Mouse (Mus musculus): Measurements from ENCODE around the gene Ccdc57. TPM values are rescaled to one million over a fixed set of nuclear protein-coding genes. Genes with fewer than 3 reads are reported as not detected.

Ccdc57 gene
- polyA plus RNA-seq, 1 experiment from 2014 or later = 1.1 TPM

GRCm38 (mm10) chr11:120904561-120904960 is 28.1 kb downstream of the Ccdc57 start:
- Histone ChIP-seq H3K36me3 (ENCODE audit: control insufficient read depth, insufficient read depth, low read length) (no peaks in the 10 kb centered on the region), H3K27ac (replicated peaks) (no peak overlapping the region), H3K4me2 (replicated peaks; ENCODE audit: low read depth) (no peak overlapping the region), H3K4me1 (replicated peaks; ENCODE audit: control insufficient read depth, insufficient read depth) (no peaks in the 10 kb centered on the region), H3K27me3 (ENCODE audit: control insufficient read depth, insufficient read depth, low read length) (no peaks in the 10 kb centered on the region), H3K9me3 (ENCODE audit: control insufficient read depth, low read length) (no peaks in the 10 kb centered on the region), H3K4me3 (ENCODE audit: low read depth, low read length) (no peak overlapping the region), H3K9ac (ENCODE audit: low read length) (no peak overlapping the region)
- no peak for TF ChIP-seq CTCF (IDR thresholded peaks at IDR 0.05; ENCODE audit: low read depth)
- TF ChIP-seq EP300 (optimal IDR thresholded peaks at IDR 0.05) = no peak
- no peak for DNase-seq (ENCODE audit: low spot score)
- ATAC-seq (ENCODE audit: low FRiP score, low TSS enrichment) = no peak
- WGBS = 97% methylated on average over 3 of the region's 3 CpGs

GRCm38 (mm10) chr11:120903159-120903850 is 29.4 kb downstream of the Ccdc57 start:
- Histone ChIP-seq H3K27me3 (ENCODE audit: control insufficient read depth, insufficient read depth, low read length) (no peaks in the 10 kb centered on the region), H3K36me3 (ENCODE audit: control insufficient read depth, insufficient read depth, low read length) (no peaks in the 10 kb centered on the region), H3K27ac (replicated peaks) (peak overlapping the region; percentile 56), H3K4me3 (ENCODE audit: low read depth, low read length) (no peak overlapping the region), H3K4me1 (replicated peaks; ENCODE audit: control insufficient read depth, insufficient read depth) (no peaks in the 10 kb centered on the region), H3K4me2 (replicated peaks; ENCODE audit: low read depth) (peak overlapping the region; percentile 15; the same call in 1 of the 2 replicates), H3K9ac (ENCODE audit: low read length) (no peak overlapping the region), H3K9me3 (ENCODE audit: control insufficient read depth, low read length) (no peaks in the 10 kb centered on the region)
- no peak for ATAC-seq (ENCODE audit: low FRiP score, low TSS enrichment)
- no peak for DNase-seq (ENCODE audit: low spot score)
- no peak for TF ChIP-seq CTCF (IDR thresholded peaks at IDR 0.05; ENCODE audit: low read depth)
- TF ChIP-seq EP300 (optimal IDR thresholded peaks at IDR 0.05) = no peak
- 68% methylated on average over 24 of the region's 24 CpGs for WGBS

DNA sequence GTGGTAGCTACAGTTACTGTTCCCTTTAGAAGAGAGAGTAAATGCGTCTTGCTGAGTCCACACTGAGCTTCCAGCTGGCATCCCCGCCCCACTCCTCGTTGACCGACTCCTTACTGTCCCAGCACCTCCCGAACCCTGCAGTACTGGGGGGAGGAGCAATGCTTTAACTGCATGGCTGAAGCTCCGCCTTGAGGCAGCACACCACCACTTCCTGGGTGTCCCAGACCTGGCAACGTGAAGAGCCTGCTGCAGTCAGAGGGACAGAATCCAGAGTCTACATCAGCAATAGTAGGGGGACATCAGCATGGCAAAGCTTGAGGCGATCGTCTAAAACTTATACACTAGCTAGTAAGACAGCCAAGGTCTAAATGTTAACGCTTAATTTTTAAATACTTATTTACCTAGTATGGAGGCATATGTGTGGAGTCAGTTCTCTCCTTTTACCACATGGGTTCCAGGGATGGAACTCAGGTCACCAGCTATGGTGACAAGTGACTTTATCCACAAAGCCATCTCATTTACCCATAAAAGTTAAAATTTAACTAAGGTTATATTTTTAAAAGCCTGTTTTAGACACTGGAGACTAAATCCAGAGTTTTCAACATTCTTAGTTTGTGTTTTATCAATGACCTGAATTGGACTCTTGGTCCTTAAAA is 30.1 kb downstream of the Ccdc57 start:
- no peak for TF ChIP-seq EP300 (optimal IDR thresholded peaks at IDR 0.05)
- peak; percentile 31; the same call in 1 of the 2 replicates for TF ChIP-seq CTCF (IDR thresholded peaks at IDR 0.05; ENCODE audit: low read depth)
- H3K27ac ChIP-seq (replicated peaks) = peak overlapping the region; percentile 63
- no peak overlapping the region for H3K4me3 ChIP-seq (ENCODE audit: low read depth, low read length)
- ATAC-seq (ENCODE audit: low FRiP score, low TSS enrichment) (peak; percentile 53), DNase-seq (ENCODE audit: low spot score) (peak; percentile 72)
- no peaks in the 10 kb centered on the region for H3K36me3 ChIP-seq (ENCODE audit: control insufficient read depth, insufficient read depth, low read length)
- no peak overlapping the region for H3K9ac ChIP-seq (ENCODE audit: low read length)
- 41% methylated on average over 10 of the region's 10 CpGs for whole genome bisulfite sequencing
- H3K4me2 ChIP-seq (replicated peaks; ENCODE audit: low read depth) = no peak overlapping the region
- H3K27me3 ChIP-seq (ENCODE audit: control insufficient read depth, insufficient read depth, low read length) = no peaks in the 10 kb centered on the region
- no peaks in the 10 kb centered on the region for H3K4me1 ChIP-seq (replicated peaks; ENCODE audit: control insufficient read depth, insufficient read depth)
- H3K9me3 ChIP-seq (ENCODE audit: control insufficient read depth, low read length) = no peaks in the 10 kb centered on the region

GRCm38 (mm10) chr11:120901729-120902486 is 30.8 kb downstream of the Ccdc57 start:
- Histone ChIP-seq H3K9ac (ENCODE audit: low read length) (no peak overlapping the region), H3K4me2 (replicated peaks; ENCODE audit: low read depth) (no peak overlapping the region)
- peak; percentile 27 for DNase-seq (ENCODE audit: low spot score)

DNA sequence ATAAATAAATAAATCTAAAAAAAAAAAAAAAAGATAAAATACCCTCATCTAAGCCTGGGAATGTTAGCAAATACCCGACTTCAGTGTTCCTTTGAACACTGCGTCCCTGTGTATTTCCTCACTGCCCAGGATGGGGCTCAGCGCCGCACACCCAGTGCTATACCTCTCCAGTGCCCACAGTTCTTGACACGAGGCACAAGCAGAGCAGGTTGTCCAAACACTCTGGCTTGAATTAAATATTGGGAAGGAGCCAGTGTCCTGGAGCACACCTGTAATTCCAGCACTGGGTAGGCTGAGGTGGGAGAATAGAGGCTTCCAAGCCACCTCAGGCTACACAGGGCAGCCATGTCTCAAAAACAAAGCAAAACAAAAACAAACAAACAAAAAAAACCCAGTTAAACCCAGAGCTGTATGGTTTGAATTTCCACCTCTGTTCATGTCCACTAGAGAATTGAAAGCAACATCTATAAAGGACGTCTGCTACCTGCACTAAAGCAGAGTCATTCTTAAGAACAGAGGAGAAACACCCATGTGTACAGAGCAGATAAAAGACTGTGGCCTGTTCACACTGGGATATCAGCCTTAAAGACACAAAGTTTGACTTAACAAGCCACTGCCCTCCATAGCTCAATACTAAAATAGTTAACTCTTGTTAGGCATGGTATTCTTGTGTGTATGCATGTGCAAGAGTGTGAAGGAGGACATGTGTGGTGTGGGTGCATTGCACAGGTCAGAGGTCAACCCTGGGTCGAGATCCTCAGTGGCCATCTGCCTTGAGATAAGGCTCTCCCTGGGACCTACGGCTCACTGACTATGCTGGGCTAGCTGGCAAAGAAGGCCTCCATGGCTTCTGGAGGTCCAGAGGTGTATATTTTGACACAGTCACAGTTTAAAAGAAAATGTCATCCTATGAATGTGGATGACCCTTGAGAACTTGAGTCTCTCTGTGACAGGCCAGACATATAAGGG is 32.1 kb downstream of the Ccdc57 start:
- 63% methylated on average over 8 of the region's 8 CpGs for WGBS
- Histone ChIP-seq H3K9ac (ENCODE audit: low read length) (no peak overlapping the region), H3K9me3 (ENCODE audit: control insufficient read depth, low read length) (no peaks in the 10 kb centered on the region), H3K36me3 (ENCODE audit: control insufficient read depth, insufficient read depth, low read length) (no peaks in the 10 kb centered on the region), H3K27me3 (ENCODE audit: control insufficient read depth, insufficient read depth, low read length) (no peaks in the 10 kb centered on the region), H3K4me2 (replicated peaks; ENCODE audit: low read depth) (no peak overlapping the region), H3K27ac (replicated peaks) (peak overlapping the region; percentile 30; the same call in 1 of the 2 replicates), H3K4me3 (ENCODE audit: low read depth, low read length) (no peak overlapping the region), H3K4me1 (replicated peaks; ENCODE audit: control insufficient read depth, insufficient read depth) (no peaks in the 10 kb centered on the region)
- DNase-seq (ENCODE audit: low spot score) (peak; percentile 24), ATAC-seq (ENCODE audit: low FRiP score, low TSS enrichment) (peak; percentile 70)
- TF ChIP-seq EP300 (optimal IDR thresholded peaks at IDR 0.05) (no peak), CTCF (IDR thresholded peaks at IDR 0.05; ENCODE audit: low read depth) (no peak)

More at GRCm38 (mm10) chr11:120901729-120902486, 30.8 kb downstream of the Ccdc57 start:
- Histone ChIP-seq H3K27me3 (ENCODE audit: control insufficient read depth, insufficient read depth, low read length) (no peaks in the 10 kb centered on the region), H3K36me3 (ENCODE audit: control insufficient read depth, insufficient read depth, low read length) (no peaks in the 10 kb centered on the region), H3K4me1 (replicated peaks; ENCODE audit: control insufficient read depth, insufficient read depth) (no peaks in the 10 kb centered on the region), H3K4me3 (ENCODE audit: low read depth, low read length) (no peak overlapping the region), H3K27ac (replicated peaks) (peak overlapping the region; percentile 71), H3K9me3 (ENCODE audit: control insufficient read depth, low read length) (no peaks in the 10 kb centered on the region)
- ATAC-seq (ENCODE audit: low FRiP score, low TSS enrichment) = no peak
- TF ChIP-seq CTCF (IDR thresholded peaks at IDR 0.05; ENCODE audit: low read depth) (no peak), EP300 (optimal IDR thresholded peaks at IDR 0.05) (no peak)
- 76% methylated on average over 21 of the region's 21 CpGs for WGBS

All from stomach, postnatal 0 days (tissue).